ENCODE assay signal across 17 mouse cellular contexts in the genomic region with DNA sequence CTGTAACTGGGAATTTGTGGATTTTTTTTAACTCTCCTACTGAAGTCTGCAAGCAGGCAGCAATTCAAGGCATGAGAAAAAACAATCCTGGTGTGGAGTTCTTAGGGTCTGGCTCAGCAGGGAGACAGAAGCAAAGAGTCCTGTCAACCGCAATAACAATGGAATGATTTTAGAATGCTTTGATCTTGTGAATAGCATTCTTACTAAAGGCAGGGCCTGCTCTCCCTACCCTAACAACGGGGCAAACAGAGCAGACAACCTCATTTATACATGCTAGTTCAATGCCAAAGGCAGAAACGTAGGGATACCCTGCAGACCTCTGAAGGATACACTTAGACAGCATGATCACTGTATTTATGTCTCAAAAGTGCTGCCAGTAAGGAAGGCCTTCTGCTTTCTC.
DNase-seq lines count a peak whose midpoint lies in the region; ATAC-seq lines count a peak whose summit lies in the region.
"Had no signal": no experiment of that assay in that cellular context is flagged by ENCODE, and none has a peak within 500 bp of the region (broad histone marks: within the 10 kb centered on the region; RNA-seq: fewer than 3 reads in every experiment).

No protein-coding gene starts in this region.

- H3K4me3 ChIP-seq in forebrain, embryonic 13.5 days, result no peak overlapping the region
- H3K4me3 ChIP-seq in midbrain, embryonic 11.5 days (ENCODE audit: low read depth, low read length), result no peak overlapping the region
- H3K4me3 ChIP-seq: embryonic facial prominence, embryonic 15.5 days; kidney, embryonic 15.5 days; liver, embryonic 15.5 days; neural tube, embryonic 13.5 days had no signal

- no peak overlapping the region for H3K9ac ChIP-seq in forebrain, embryonic 13.5 days
- no peak overlapping the region for H3K9ac ChIP-seq in midbrain, embryonic 11.5 days (ENCODE audit: low read length)
- H3K9ac ChIP-seq: embryonic facial prominence, embryonic 15.5 days; kidney, embryonic 15.5 days; liver, embryonic 15.5 days; neural tube, embryonic 13.5 days had no signal

- peak overlapping the region; percentile 26; the same call in 1 of the 2 replicates for H3K27ac ChIP-seq in forebrain, embryonic 13.5 days
- H3K27ac ChIP-seq in midbrain, embryonic 11.5 days (ENCODE audit: low read depth, low read length), result no peak overlapping the region; the same call in 1 of the 2 replicates
- H3K27ac ChIP-seq: embryonic facial prominence, embryonic 15.5 days; kidney, embryonic 15.5 days; liver, embryonic 15.5 days; macrophage; neural tube, embryonic 13.5 days; stomach, postnatal 0 days had no signal

- H3K36me3 ChIP-seq in forebrain, embryonic 13.5 days (ENCODE audit: poor library complexity, severe bottlenecking), result no peaks in the 10 kb centered on the region
- H3K36me3 ChIP-seq in midbrain, embryonic 11.5 days (ENCODE audit: control insufficient read depth, insufficient read depth, low read length), result no peaks in the 10 kb centered on the region
- H3K36me3 ChIP-seq: embryonic facial prominence, embryonic 15.5 days; G1E; kidney, embryonic 15.5 days; liver, embryonic 15.5 days; neural tube, embryonic 13.5 days had no signal

- H3K4me1 ChIP-seq in forebrain, embryonic 13.5 days, result peaks cover 17% of the 10 kb centered on the region
- peaks cover 9% of the 10 kb centered on the region; the same call in 1 of the 2 replicates for H3K4me1 ChIP-seq in midbrain, embryonic 11.5 days (ENCODE audit: control insufficient read depth, insufficient read depth, low read length)
- H3K4me1 ChIP-seq: embryonic facial prominence, embryonic 15.5 days; kidney, embryonic 15.5 days; liver, embryonic 15.5 days had no signal

- 2% methylated on average over 3 of the region's 3 CpGs for WGBS in forebrain, embryonic 13.5 days
- 0% methylated on average over 3 of the region's 3 CpGs for WGBS in midbrain, embryonic 11.5 days

- no peaks in the 10 kb centered on the region for H3K27me3 ChIP-seq in forebrain, embryonic 13.5 days
- no peaks in the 10 kb centered on the region for H3K27me3 ChIP-seq in midbrain, embryonic 11.5 days (ENCODE audit: control insufficient read depth, insufficient read depth, low read length)
- H3K27me3 ChIP-seq: embryonic facial prominence, embryonic 15.5 days; kidney, embryonic 15.5 days; liver, embryonic 15.5 days; neural tube, embryonic 13.5 days had no signal

- ATAC-seq in forebrain, embryonic 13.5 days, result peak; percentile 70
- ATAC-seq in midbrain, embryonic 11.5 days (ENCODE audit: low FRiP score), result peak; percentile 92

- no peaks in the 10 kb centered on the region for H3K9me3 ChIP-seq in forebrain, embryonic 13.5 days (replicated peaks)
- no peaks in the 10 kb centered on the region for H3K9me3 ChIP-seq in midbrain, embryonic 11.5 days (ENCODE audit: control insufficient read depth, low read length)
- H3K9me3 ChIP-seq: embryonic facial prominence, embryonic 15.5 days; G1E; kidney, embryonic 15.5 days; liver, embryonic 15.5 days; neural tube, embryonic 13.5 days had no signal

- DNase-seq in Muller cell, postnatal 12 days (ENCODE audit: inconsistent ontology term), result peak; percentile 96
- DNase-seq in ZHBTc4 (ENCODE audit: low read depth, low spot score), result peak; percentile 53
- DNase-seq in midbrain, embryonic 11.5 days (ENCODE audit: low spot score, missing footprints), result no peak
- no peak for DNase-seq in right cerebral cortex, postnatal 10 days (ENCODE audit: low spot score in 2 of 2)
- no peak for DNase-seq in spleen, adult 18-20 months
- no peak for DNase-seq in cerebellum, adult 9-11 months
- DNase-seq: gastrocnemius, postnatal 25 days; heart, postnatal 4 days; right cerebral cortex, postnatal 4 days had no signal

- no peak overlapping the region for H3K4me2 ChIP-seq in forebrain, embryonic 13.5 days
- no peak overlapping the region for H3K4me2 ChIP-seq in midbrain, embryonic 11.5 days
- H3K4me2 ChIP-seq: embryonic facial prominence, embryonic 15.5 days; kidney, embryonic 15.5 days; liver, embryonic 15.5 days; neural tube, embryonic 13.5 days had no signal

Comparison
In these comparisons a context has a peak if more than half of its experiments do, and no peak if none do; other contexts are left out.
1. DNase-seq: peak in Muller cell, postnatal 12 days (single experiment) and ZHBTc4 (single experiment); none in midbrain, embryonic 11.5 days (single experiment), right cerebral cortex, postnatal 10 days (0 of 2), spleen, adult 18-20 months (0 of 2) and cerebellum, adult 9-11 months (single experiment).